Mouse (Mus musculus) T-helper 17 cell (primary cell): Measurements from ENCODE around the gene Slc22a14.

Source experiments
- in situ Hi-C, 2 experiments: fragments of 300-600 bp; cut with MboI, MseI; formaldehyde crosslinking; loops; 1 replicate in 1 of 2; 2 replicates in 1 of 2; pipeline ENCODE4 v1.15.1; 2025; ENCODE audit warnings: high pct_unique_total_duplicates in 2 of 2

Gene Slc22a14

DNA sequence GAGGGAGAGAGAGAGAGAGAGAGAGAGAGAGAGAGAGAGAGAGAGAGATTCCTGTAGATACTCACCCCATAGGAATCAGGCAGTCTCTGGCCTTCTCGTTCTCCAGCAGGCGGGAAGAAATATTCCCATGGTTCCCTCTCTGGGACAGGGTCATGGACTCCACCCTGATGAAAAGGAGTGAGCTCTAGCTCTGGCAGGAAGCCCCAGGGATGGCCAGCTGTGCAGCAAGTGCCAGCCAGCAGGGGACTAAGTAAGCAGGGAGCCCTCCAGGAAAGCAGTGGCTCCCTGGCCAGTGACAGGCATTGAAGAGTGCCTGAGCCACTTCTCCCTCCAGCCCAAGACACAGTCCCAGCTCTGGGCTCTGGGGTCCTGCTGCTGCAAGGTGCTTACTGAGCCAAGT lies 213.6 kb downstream of the Slc22a14 start:
- in situ Hi-C loops, result no loop called here

DNA sequence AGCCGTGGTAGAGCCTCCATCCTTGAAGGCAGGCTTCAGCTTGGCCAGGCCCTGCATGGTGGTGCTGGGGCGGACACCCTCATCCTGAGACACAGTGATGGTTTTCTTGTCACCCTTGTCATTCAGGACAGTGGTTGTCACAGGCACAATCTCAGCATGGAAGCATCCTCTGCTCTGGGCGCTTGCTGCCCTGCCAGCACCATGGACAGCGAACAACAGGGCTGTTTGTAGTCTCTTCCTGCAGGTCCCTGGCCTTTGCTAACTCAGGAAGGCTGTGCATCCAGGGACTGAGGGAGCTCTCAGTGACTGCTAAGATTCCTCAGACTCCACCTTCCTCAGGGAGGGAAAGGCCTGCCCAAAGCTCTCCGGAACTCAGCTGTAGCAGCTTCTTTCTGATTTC lies 215.8 kb downstream of the Slc22a14 start:
- in situ Hi-C loops, result loop anchor here (5.0 kb wide), 1 partner anchor 198 kb away; no protein-coding TSS in a partner anchor

DNA sequence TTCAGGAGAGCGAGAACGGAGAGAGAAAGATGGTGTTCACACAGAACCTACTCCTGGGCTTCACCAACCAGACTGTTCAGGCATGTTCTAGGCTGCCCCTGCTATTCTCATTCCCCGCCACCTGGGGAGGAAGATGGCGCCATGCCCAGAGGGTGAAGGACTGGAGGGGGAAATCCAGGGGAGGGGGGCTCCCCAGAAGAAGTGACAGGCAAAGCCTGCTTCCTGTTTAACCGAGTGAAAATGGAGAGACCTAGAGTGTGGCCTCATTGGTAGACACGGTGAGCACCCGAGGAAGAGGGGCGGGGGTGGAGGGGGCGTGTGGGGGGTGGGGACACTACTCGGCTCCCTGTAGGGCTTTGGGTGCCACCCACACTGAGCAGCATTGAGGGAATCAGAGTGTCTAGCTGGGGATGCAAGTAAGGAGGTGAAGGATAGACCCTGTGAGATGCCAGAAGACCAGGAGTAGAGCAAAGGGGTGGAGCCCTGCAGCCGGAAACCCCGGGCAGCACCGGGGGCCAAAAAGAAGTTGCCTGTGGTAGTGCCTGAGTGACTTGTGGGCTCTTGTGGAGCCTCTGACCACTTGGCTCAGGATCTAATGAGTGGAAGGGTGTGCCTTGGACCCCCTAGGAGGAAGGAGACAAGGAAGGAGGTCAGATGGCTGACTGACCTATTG lies 219.1 kb downstream of the Slc22a14 start:
- in situ Hi-C loops, result loop anchor here (5.0 kb wide), 1 partner anchor 201 kb away; no protein-coding TSS in a partner anchor

DNA sequence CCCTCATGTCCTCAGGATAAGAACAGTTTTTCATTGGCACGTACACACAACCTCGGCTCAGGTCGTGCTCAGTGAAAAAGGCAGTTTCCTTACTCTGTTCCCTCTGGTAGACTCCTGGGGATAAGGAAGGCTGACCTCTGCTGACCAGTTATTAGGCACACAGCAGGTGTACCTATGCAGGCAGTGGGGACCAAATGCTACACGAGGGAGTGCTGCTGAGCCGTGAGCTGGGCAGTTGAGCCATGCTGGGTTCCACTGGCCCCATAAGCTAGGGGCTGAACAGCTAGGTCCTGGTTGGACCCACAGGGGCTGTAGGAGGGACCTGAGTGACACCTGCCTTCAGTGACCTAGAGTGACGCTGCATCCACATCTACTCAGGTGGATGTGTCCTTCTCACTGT lies 219.7 kb downstream of the Slc22a14 start:
- in situ Hi-C loops, result loop anchor here (5.0 kb wide), 1 partner anchor 202 kb away; no protein-coding TSS in a partner anchor

DNA sequence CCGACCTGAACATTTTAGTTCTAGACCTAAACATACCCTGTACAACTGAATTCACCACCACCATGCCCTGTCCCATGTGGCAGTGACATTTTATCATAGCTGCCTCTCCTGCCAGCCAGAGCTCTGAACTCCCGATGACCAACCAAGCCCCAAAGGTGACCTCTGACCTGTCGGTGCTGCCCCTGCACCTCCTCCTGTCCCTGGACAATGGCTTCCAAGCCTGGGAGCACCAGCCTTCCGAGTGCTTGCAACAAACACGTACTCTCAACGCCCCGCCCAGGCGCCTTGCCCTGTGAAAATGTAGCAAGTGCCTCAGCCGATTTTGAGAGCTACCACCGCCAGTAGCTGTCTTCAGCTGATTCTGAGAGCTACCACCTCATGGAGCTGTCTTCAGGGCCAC lies 220.2 kb downstream of the Slc22a14 start:
- in situ Hi-C loops, result loop anchor here (5.0 kb wide), 1 partner anchor 202 kb away; no protein-coding TSS in a partner anchor

DNA sequence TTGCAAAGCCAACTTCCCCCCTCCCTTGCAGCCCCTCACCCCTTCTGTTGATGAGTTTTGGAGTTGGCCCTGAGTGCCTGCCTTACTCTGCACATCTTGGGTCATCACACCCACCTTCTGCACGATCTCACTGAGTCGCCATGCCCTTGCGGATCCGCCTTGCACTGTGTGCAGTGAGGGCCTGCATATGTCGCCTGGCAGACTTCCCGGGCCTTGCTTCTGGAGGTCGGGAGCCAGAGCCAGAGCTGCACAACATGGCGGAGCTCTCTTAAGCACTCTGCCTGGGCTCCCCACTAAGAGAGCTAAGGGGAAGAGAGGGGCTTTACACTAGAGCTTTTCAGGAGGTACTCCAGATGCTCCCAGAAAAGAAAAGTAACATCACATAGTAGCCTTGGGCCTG lies 220.7 kb downstream of the Slc22a14 start:
- in situ Hi-C loops, result loop anchor here (5.0 kb wide), 1 partner anchor 203 kb away; no protein-coding TSS in a partner anchor

DNA sequence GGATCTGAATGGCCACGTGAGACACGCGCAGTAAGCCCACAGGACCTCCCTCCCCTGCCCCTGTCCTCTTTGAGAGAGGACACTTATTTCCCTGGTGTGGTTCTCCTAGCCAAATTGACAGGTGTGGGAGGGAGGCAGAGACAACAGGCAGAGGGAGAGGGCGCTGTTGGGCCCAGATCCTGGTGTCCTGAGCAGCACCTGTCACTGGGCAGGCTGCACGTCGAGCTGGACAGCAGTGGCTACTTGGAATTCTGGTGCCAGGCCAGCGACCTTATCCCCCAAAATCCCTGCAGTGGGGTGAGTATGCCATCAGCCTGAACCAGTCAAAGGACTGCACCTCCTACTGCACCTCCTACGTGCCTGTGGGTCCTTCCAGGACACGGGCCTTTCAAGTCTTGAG lies 222.0 kb downstream of the Slc22a14 start:
- in situ Hi-C loops, result no loop called here

DNA sequence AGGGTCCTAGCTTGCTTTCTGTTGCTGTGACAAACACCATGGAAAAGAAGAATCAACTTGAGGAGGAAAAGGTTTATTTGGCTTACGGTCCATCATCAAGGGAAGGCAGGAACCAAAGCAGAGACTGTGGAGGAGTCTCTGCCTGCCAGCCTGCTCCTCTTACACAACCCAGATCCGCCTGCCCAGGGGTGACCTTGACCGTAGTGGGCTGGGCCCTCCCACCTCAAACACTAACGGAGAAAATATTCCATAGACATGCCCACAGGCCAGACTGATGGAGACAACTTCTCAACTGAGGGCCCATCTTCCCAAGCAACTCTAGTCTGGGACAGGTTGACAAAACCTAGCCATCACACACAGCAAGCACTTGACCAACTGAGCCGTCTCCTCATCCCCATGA lies 223.3 kb downstream of the Slc22a14 start:
- in situ Hi-C loops, result no loop called here

DNA sequence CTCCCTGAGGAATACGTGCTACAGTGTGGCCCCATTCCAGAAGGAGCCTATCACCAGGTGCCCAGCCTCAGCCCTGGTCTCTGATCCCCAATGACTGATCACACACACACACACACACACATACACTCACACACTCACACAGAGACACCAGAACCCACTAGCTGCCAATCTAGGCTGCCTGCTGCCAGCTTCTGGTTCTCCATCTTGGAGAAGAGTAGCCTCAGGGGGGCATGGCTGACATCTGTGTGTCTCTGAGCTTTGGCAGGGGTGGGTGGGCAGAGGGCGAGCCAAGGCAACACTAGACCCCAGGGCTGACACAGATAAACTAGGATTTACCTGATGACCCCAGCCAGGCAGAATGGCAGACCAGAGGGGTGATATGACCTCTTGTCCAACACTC lies 226.5 kb downstream of the Slc22a14 start:
- in situ Hi-C loops, result loop anchor here in 1 of 2 experiments (5.0 kb wide), 1 partner anchor 102 kb away; no protein-coding TSS in a partner anchor

DNA sequence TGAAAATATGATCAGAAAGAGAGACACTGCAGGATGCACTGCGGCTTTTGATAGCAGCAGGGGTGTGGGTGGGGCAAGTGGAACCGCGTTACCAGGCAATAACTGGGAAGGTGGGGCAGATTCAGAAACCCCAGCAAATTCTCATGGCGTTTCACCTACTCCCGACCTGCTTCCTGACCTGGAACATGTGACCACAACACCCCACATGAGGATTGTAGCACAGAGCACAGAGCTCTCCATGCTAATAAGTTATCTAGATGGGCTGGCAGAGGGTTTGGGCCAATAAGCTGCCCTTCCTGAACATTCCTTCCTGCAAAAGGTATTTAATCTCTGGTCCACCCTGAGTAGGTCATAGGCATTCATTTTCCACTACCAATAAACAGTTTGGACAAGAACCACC lies 234.7 kb downstream of the Slc22a14 start:
- in situ Hi-C loops, result no loop called here

DNA sequence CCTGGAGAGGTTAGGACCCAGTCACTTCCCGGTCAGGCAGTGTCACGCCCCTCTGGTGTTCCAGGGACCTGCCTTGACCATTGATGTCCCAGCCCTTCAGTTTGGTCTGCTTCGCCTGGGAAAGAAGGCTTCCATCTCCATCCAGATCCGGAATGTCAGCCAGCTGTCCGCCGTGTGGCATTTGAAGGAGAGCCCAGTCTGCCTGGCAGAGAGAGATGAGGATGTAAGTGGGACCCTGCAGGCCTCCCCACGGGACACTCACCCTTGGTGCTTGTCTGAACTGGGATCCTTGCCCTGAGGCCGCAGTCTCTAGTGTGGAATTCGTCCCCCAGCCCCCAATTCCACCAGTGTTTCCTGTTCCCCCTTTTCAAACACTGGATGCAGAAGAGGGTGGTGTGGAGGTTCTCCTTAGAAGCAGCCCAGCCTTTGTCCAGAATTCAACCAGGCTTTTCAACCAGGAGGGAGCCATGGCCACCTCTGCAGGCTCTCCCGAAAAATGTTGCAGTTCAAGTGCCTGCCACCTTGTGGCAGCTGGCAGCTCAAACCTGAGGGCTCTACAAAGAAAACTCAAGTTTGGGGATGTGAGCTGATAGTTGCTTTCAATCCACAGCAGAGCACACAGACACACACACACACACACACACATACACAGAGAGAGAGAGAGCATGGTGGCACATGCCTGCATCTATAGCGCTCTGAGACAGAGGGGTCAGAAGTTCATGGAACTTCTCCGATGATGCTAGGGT lies 236.7 kb downstream of the Slc22a14 start:
- in situ Hi-C loops, result no loop called here

DNA sequence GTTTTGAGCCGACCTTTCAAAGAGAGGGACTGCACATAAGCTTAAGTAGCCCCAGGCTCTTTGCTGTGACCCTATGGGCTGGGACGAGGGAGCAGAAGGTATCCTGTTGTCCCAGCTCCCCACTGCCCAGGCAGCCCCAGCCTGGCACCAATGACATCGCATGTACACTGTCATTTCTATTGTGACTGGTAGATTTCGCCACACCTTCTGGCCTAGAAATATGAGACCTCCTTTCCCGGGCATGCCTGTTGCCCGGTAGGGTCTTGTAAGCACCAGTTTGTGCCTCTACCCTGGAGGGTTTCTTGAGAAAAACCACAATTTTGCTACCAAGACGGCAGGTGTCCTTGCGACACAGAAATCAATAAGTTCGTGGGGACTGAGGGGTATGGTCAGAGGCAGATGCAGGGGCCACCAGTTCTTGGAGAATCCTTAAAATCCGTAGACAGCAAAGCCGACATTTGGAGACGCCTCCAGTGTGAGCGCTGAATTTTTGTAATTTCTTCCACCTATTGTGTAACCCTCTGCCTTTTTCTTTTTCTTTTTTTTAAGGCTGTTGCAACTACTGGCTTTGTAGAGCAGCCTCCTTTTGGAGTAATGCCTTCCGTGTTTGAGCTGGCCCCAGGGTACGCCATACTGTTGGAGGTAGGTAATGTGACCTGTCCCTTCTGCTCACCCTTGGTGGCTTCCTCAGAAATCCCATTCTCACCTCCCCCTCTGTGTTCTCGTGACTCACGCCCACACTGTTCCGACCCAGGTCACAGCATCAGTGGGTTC lies 242.6 kb downstream of the Slc22a14 start:
- in situ Hi-C loops, result no loop called here

DNA sequence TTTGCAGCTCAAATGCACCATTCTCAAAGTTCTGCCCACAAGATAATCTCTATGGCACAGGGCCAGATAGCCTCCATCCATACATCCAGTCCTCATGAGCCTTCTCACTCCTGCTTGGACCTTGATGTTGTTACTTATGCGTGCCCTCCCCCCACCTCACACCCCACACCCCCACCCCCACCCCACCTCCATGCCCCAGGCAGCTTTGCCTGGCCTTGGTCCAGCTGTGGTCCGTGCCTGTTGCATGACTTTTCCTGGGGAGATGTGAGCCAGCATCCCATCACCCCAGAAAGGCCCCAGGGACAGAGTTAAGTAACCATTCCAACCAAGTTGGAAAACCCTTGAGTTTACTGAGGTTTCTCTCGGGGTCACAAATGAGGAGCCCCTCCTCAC lies 245.2 kb downstream of the Slc22a14 start:
- in situ Hi-C loops, result no loop called here
